Mouse (Mus musculus): ENCODE measurements around the gene Peak1. TPM values are rescaled to one million over a fixed set of nuclear protein-coding genes. Genes with fewer than 3 reads are reported as not detected.

Peak1 gene
- polyA plus RNA-seq, 1 experiment from 2014 or later, result 4.5 TPM

GRCm38 (mm10) chr9:56409928-56410327, 7.9 kb downstream of the Peak1 start:
- H3K9ac ChIP-seq, result no peak overlapping the region
- H3K27ac ChIP-seq, result no peak overlapping the region
- H3K4me3 ChIP-seq (replicated peaks), result no peak overlapping the region
- no peak for ATAC-seq (ENCODE audit: low FRiP score)
- H3K36me3 ChIP-seq (replicated peaks), result no peaks in the 10 kb centered on the region
- H3K9me3 ChIP-seq, result no peaks in the 10 kb centered on the region
- 89% methylated on average over 2 of the region's 2 CpGs for WGBS
- no peaks in the 10 kb centered on the region for H3K27me3 ChIP-seq
- no peaks in the 10 kb centered on the region for H3K4me1 ChIP-seq
- no peak overlapping the region for H3K4me2 ChIP-seq

GRCm38 (mm10) chr9:56404619-56405018, 13.2 kb downstream of the Peak1 start:
- WGBS, result 61% methylated on average over 4 of the region's 4 CpGs
- no peaks in the 10 kb centered on the region for H3K36me3 ChIP-seq (replicated peaks)
- H3K9ac ChIP-seq, result no peak overlapping the region
- H3K27ac ChIP-seq, result no peak overlapping the region
- no peaks in the 10 kb centered on the region; the same call in 1 of the 2 replicates for H3K4me1 ChIP-seq
- H3K27me3 ChIP-seq, result no peaks in the 10 kb centered on the region
- no peak overlapping the region for H3K4me3 ChIP-seq (replicated peaks)
- no peak overlapping the region for H3K4me2 ChIP-seq
- no peaks in the 10 kb centered on the region for H3K9me3 ChIP-seq
- ATAC-seq (ENCODE audit: low FRiP score), result no peak

GRCm38 (mm10) chr9:56396306-56396705, 21.6 kb downstream of the Peak1 start:
- no peak overlapping the region for H3K4me3 ChIP-seq (replicated peaks)
- no peak overlapping the region for H3K9ac ChIP-seq
- H3K9me3 ChIP-seq, result no peaks in the 10 kb centered on the region
- no peaks in the 10 kb centered on the region for H3K27me3 ChIP-seq
- H3K4me1 ChIP-seq, result no peaks in the 10 kb centered on the region
- 54% methylated on average over 1 of the region's 1 CpGs for WGBS
- H3K27ac ChIP-seq, result no peak overlapping the region
- H3K4me2 ChIP-seq, result no peak overlapping the region
- H3K36me3 ChIP-seq (replicated peaks), result no peaks in the 10 kb centered on the region
- ATAC-seq (ENCODE audit: low FRiP score), result no peak

- Histone ChIP-seq H3K9me3 (no peaks in the 10 kb centered on the region), H3K4me2 (no peak overlapping the region), H3K27ac (no peak overlapping the region), H3K4me1 (no peaks in the 10 kb centered on the region), H3K4me3 (replicated peaks) (no peak overlapping the region), H3K9ac (no peak overlapping the region), H3K27me3 (no peaks in the 10 kb centered on the region), H3K36me3 (replicated peaks) (no peaks in the 10 kb centered on the region)
- no peak for ATAC-seq (ENCODE audit: low FRiP score)
- WGBS, result 92% methylated on average over 3 of the region's 3 CpGs
These were observed 25.0 kb downstream of the Peak1 start for GRCm38 (mm10) chr9:56392857-56393256.

GRCm38 (mm10) chr9:56382786-56383185, 35.1 kb downstream of the Peak1 start:
- Histone ChIP-seq H3K9me3 (no peaks in the 10 kb centered on the region), H3K9ac (no peak overlapping the region), H3K4me3 (replicated peaks) (no peak overlapping the region), H3K36me3 (replicated peaks) (no peaks in the 10 kb centered on the region), H3K27me3 (no peaks in the 10 kb centered on the region), H3K4me1 (no peaks in the 10 kb centered on the region), H3K4me2 (no peak overlapping the region), H3K27ac (no peak overlapping the region)
- ATAC-seq (ENCODE audit: low FRiP score), result no peak
- 72% methylated on average over 1 of the region's 1 CpGs for WGBS

GRCm38 (mm10) chr9:56374401-56374800, 43.5 kb downstream of the Peak1 start:
- H3K4me3 ChIP-seq (replicated peaks), result no peak overlapping the region
- WGBS, result 84% methylated on average over 4 of the region's 4 CpGs
- H3K9me3 ChIP-seq, result no peaks in the 10 kb centered on the region
- no peak overlapping the region for H3K27ac ChIP-seq
- no peaks in the 10 kb centered on the region for H3K27me3 ChIP-seq
- H3K9ac ChIP-seq, result no peak overlapping the region
- H3K4me2 ChIP-seq, result no peak overlapping the region
- no peak for ATAC-seq (ENCODE audit: low FRiP score)
- H3K36me3 ChIP-seq (replicated peaks), result no peaks in the 10 kb centered on the region
- no peaks in the 10 kb centered on the region for H3K4me1 ChIP-seq

- H3K27me3 ChIP-seq, result no peaks in the 10 kb centered on the region
- 68% methylated on average over 5 of the region's 5 CpGs for WGBS
- no peaks in the 10 kb centered on the region for H3K36me3 ChIP-seq (replicated peaks)
- H3K4me3 ChIP-seq (replicated peaks), result no peak overlapping the region
- no peak overlapping the region for H3K9ac ChIP-seq
- no peaks in the 10 kb centered on the region for H3K9me3 ChIP-seq
- no peak overlapping the region for H3K27ac ChIP-seq
- H3K4me2 ChIP-seq, result no peak overlapping the region
- ATAC-seq (ENCODE audit: low FRiP score), result no peak
- H3K4me1 ChIP-seq, result no peaks in the 10 kb centered on the region
These were observed 47.2 kb downstream of the Peak1 start for GRCm38 (mm10) chr9:56370710-56371109.

GRCm38 (mm10) chr9:56368814-56369213, 49.1 kb downstream of the Peak1 start:
- H3K36me3 ChIP-seq (replicated peaks), result no peaks in the 10 kb centered on the region
- ATAC-seq (ENCODE audit: low FRiP score), result no peak
- WGBS, result 74% methylated on average over 3 of the region's 3 CpGs
- no peak overlapping the region for H3K9ac ChIP-seq
- no peaks in the 10 kb centered on the region for H3K9me3 ChIP-seq
- no peak overlapping the region for H3K4me3 ChIP-seq (replicated peaks)
- H3K27me3 ChIP-seq, result no peaks in the 10 kb centered on the region
- H3K4me2 ChIP-seq, result no peak overlapping the region
- H3K4me1 ChIP-seq, result no peaks in the 10 kb centered on the region
- no peak overlapping the region for H3K27ac ChIP-seq

- Histone ChIP-seq H3K9ac (no peak overlapping the region), H3K4me3 (replicated peaks) (no peak overlapping the region), H3K27me3 (no peaks in the 10 kb centered on the region), H3K9me3 (no peaks in the 10 kb centered on the region), H3K27ac (no peak overlapping the region), H3K4me1 (no peaks in the 10 kb centered on the region), H3K4me2 (no peak overlapping the region), H3K36me3 (replicated peaks) (no peaks in the 10 kb centered on the region)
- ATAC-seq (ENCODE audit: low FRiP score), result no peak
- WGBS, result 92% methylated on average over 3 of the region's 3 CpGs
These were observed 54.6 kb downstream of the Peak1 start for GRCm38 (mm10) chr9:56363306-56363705.

- Histone ChIP-seq H3K9ac (no peak overlapping the region), H3K4me3 (replicated peaks) (no peak overlapping the region), H3K9me3 (no peaks in the 10 kb centered on the region), H3K4me1 (peaks cover 4% of the 10 kb centered on the region; the same call in 1 of the 2 replicates), H3K36me3 (replicated peaks) (no peaks in the 10 kb centered on the region), H3K4me2 (no peak overlapping the region), H3K27ac (no peak overlapping the region), H3K27me3 (no peaks in the 10 kb centered on the region)
- WGBS, result 84% methylated on average over 3 of the region's 3 CpGs
- no peak for ATAC-seq (ENCODE audit: low FRiP score)
These were observed 58.6 kb downstream of the Peak1 start for GRCm38 (mm10) chr9:56359261-56359660.

GRCm38 (mm10) chr9:56355186-56355585, 62.7 kb downstream of the Peak1 start:
- no peak for ATAC-seq (ENCODE audit: low FRiP score)
- H3K9me3 ChIP-seq, result no peaks in the 10 kb centered on the region
- H3K36me3 ChIP-seq (replicated peaks), result no peaks in the 10 kb centered on the region
- WGBS, result 93% methylated on average over 5 of the region's 5 CpGs
- H3K9ac ChIP-seq, result no peak overlapping the region
- peaks cover 4% of the 10 kb centered on the region; the same call in 1 of the 2 replicates for H3K4me1 ChIP-seq
- H3K4me2 ChIP-seq, result no peak overlapping the region
- H3K4me3 ChIP-seq (replicated peaks), result no peak overlapping the region
- H3K27ac ChIP-seq, result no peak overlapping the region
- H3K27me3 ChIP-seq, result no peaks in the 10 kb centered on the region

- no peaks in the 10 kb centered on the region for H3K9me3 ChIP-seq
- no peaks in the 10 kb centered on the region for H3K36me3 ChIP-seq (replicated peaks)
- no peak overlapping the region for H3K9ac ChIP-seq
- no peaks in the 10 kb centered on the region for H3K27me3 ChIP-seq
- ATAC-seq (ENCODE audit: low FRiP score), result no peak
- no peak overlapping the region for H3K4me3 ChIP-seq (replicated peaks)
- no peaks in the 10 kb centered on the region for H3K4me1 ChIP-seq
- no peak overlapping the region for H3K27ac ChIP-seq
- 81% methylated on average over 6 of the region's 6 CpGs for WGBS
- H3K4me2 ChIP-seq, result no peak overlapping the region
These were observed 71.5 kb downstream of the Peak1 start for GRCm38 (mm10) chr9:56346321-56346720.

GRCm38 (mm10) chr9:56339426-56340195, 78.3 kb downstream of the Peak1 start:
- H3K9me3 ChIP-seq, result no peaks in the 10 kb centered on the region
- no peak overlapping the region for H3K4me2 ChIP-seq
- H3K4me3 ChIP-seq (replicated peaks), result no peak overlapping the region
- H3K27me3 ChIP-seq, result no peaks in the 10 kb centered on the region
- WGBS, result 70% methylated on average over 1 of the region's 1 CpGs
- no peaks in the 10 kb centered on the region for H3K36me3 ChIP-seq (replicated peaks)
- ATAC-seq (ENCODE audit: low FRiP score), result no peak
- no peak overlapping the region for H3K9ac ChIP-seq
- H3K4me1 ChIP-seq, result no peaks in the 10 kb centered on the region
- no peak overlapping the region for H3K27ac ChIP-seq

All from forebrain, embryonic 12.5 days (tissue).